Mouse (Mus musculus) midbrain, embryonic 16.5 days (tissue): ENCODE data around the gene Olfr1275. TPM values are rescaled to one million over a fixed set of nuclear protein-coding genes. Genes with fewer than 3 reads are reported as not detected.

Experiments used
- ATAC-seq: fragments of 200-750 bp; cut with Nextera tagmentation; 2 replicates; pipeline ENCODE4 v1.8.0; 2017; ENCODE audit warnings: moderate TSS enrichment
- H3K27ac ChIP-seq: fragments of 300-500 bp; sonication (generic); 2 replicates; pipeline ENCODE4 v1.5.1; 2014; ENCODE audit warnings: mild to moderate bottlenecking, low read length, mixed read lengths
- H3K27me3 ChIP-seq: fragments of 300-500 bp; sonication (generic); 2 replicates; pipeline ENCODE4 v1.6.1; 2014; ENCODE audit warnings: low read depth, low read length, mixed read lengths; ENCODE audit not compliant: control insufficient read depth, insufficient read depth
- H3K36me3 ChIP-seq: fragments of 300-500 bp; sonication (generic); 2 replicates; pipeline ENCODE4 v1.6.1; 2014; ENCODE audit warnings: mild to moderate bottlenecking, low read length, moderate library complexity, mixed read lengths; ENCODE audit not compliant: control insufficient read depth, insufficient read depth
- H3K4me1 ChIP-seq: fragments of 300-500 bp; sonication (generic); 2 replicates; pipeline ENCODE4 v1.6.1; 2014; ENCODE audit warnings: mild to moderate bottlenecking, low read length, mixed read lengths; ENCODE audit not compliant: control insufficient read depth, insufficient read depth
- H3K4me2 ChIP-seq: fragments of 300-500 bp; sonication (generic); 2 replicates; pipeline ENCODE4 v1.6.1; 2014; ENCODE audit warnings: mild to moderate bottlenecking, low read length, mixed read lengths
- H3K4me3 ChIP-seq: fragments of 300-500 bp; sonication (generic); 2 replicates; pipeline ENCODE4 v1.5.1; 2014; ENCODE audit warnings: low read depth, mild to moderate bottlenecking, low read length, moderate library complexity, mixed read lengths
- H3K9ac ChIP-seq: fragments of 300-500 bp; sonication (generic); 2 replicates; pipeline ENCODE4 v1.6.1; 2014; ENCODE audit warnings: low read depth, low read length, mixed read lengths
- H3K9me3 ChIP-seq: fragments of 300-500 bp; sonication (generic); replicated peaks from 2 replicates; pipeline ENCODE4 v1.6.1; 2014; ENCODE audit warnings: mild to moderate bottlenecking, low read length, mixed read lengths; ENCODE audit not compliant: control insufficient read depth, poor library complexity, severe bottlenecking
- whole genome bisulfite sequencing: fragments of 180-500 bp; shearing (Covaris S2); extraction: QIAGEN DNeasy Blood & Tissue Kit; methylation state at CpG from one replicate; pipeline ENCODE4 v1.1.7; 2014; 5-methylcytosine and 5-hydroxymethylcytosine counted together
- polyA plus RNA-seq: library from polyadenylated mRNA; unstranded; fragments of >200 nt; fragmentation: Nextera tagmentation; extraction: Ambion mirVana; gene quantifications from 2 replicates; pipeline ENCODE4 v1.2.1, GENCODE M21; 2015

Olfr1275 gene
- not detected in 2 replicates for polyA plus RNA-seq

DNA sequence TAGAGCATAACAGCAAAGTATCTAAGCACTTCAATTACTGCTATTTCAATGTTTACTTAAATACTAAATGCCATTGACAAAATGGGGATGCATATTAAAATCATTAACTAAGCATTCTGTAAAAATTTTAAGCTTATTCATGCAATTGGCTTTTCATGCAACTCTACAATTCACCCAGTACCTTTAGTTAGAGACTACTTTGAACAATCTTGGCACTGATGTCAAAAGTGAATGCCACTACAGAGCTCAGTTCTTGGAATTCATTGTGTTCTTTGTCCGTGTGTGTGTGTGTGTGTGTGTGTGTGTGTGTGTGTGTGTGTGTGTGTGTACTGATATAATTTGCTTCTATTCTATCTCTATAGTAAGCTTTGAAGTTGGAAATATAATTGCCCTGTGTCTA lies at the start of gene Olfr1275:
Gene Olfr1275, minus strand, starts transcription at position 101 of the 400 bp plus-strand sequence.
- no peak within 1 kb of the TSS for H3K9ac ChIP-seq
- no peak for ATAC-seq
- no peaks in the 10 kb centered on the region for H3K36me3 ChIP-seq
- H3K27me3 ChIP-seq: no peaks in the 10 kb centered on the region
- no peaks in the 10 kb centered on the region for H3K4me1 ChIP-seq
- H3K4me3 ChIP-seq: no peak within 1 kb of the TSS
- no peaks in the 10 kb centered on the region for H3K9me3 ChIP-seq
- no peak within 1 kb of the TSS for H3K27ac ChIP-seq
- 78% methylated on average over 1 of the region's 1 CpGs for WGBS
- no peak within 1 kb of the TSS for H3K4me2 ChIP-seq

DNA sequence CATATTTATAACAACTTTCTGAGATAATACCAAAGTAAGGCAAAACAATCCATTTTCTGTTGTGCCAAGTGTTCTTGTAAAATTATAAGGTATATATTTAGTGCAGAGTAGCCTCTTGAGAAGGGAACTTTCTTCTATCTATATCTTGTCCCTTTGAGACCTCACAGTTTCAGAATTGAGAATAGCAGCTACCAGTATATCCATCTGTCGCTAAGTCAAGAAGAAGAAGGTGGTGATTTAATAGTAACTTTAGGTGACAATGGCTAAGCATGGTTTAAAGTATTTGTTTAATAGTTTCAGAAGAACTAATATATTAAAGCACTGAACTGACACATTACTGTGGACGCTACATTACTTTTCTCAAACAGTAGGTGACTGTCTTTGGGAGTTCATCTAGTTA lies 38.9 kb upstream of the Olfr1275 start, which contains the start of gene Olfr1277:
Gene Olfr1277, minus strand, starts transcription at position 101 of the 400 bp plus-strand sequence.
- Histone ChIP-seq H3K4me1 (no peaks in the 10 kb centered on the region), H3K4me3 (no peak within 1 kb of the TSS), H3K27ac (no peak within 1 kb of the TSS), H3K27me3 (no peaks in the 10 kb centered on the region), H3K36me3 (no peaks in the 10 kb centered on the region), H3K4me2 (no peak within 1 kb of the TSS), H3K9ac (no peak within 1 kb of the TSS), H3K9me3 (no peaks in the 10 kb centered on the region)
- ATAC-seq: no peak
- 86% methylated on average over 2 of the region's 2 CpGs for WGBS

GRCm38 (mm10) chr2:111254216-111254615 lies 19.1 kb upstream of the Olfr1275 start, which contains the start of gene Olfr1276:
TSS of gene Olfr1276 (plus strand) at chr2:111254516.
- no peaks in the 10 kb centered on the region for H3K4me1 ChIP-seq
- H3K9ac ChIP-seq: no peak within 1 kb of the TSS
- no peaks in the 10 kb centered on the region for H3K27me3 ChIP-seq
- H3K36me3 ChIP-seq: no peaks in the 10 kb centered on the region
- ATAC-seq: no peak
- no peak within 1 kb of the TSS for H3K27ac ChIP-seq
- H3K9me3 ChIP-seq: no peaks in the 10 kb centered on the region
- no peak within 1 kb of the TSS for H3K4me2 ChIP-seq
- no peak within 1 kb of the TSS for H3K4me3 ChIP-seq

DNA sequence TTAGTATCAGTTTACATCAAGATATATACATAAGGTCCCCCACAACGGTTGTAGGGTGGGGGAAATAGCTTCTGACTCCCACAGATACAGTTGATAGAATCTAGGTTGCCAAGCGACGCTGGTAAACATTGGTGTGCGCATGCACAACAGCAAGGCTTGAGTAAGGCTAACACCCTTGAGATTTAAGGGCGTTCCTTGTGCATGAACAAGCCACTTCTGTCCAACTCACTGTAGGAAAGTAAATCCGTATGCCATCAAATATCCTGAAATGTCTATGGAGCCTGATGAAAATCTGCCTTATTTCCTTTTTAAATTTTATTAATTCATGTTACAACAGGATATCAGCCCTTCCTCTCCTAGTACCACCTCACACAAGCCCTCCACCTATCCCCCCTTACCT lies 5.6 kb downstream of the Olfr1275 start, which contains the start of gene 4930430A15Rik:
Gene 4930430A15Rik, minus strand, starts transcription at position 101 of the 400 bp plus-strand sequence.
- Histone ChIP-seq H3K4me1 (no peaks in the 10 kb centered on the region), H3K4me2 (no peak within 1 kb of the TSS), H3K27me3 (no peaks in the 10 kb centered on the region), H3K9ac (no peak within 1 kb of the TSS), H3K27ac (no peak within 1 kb of the TSS), H3K36me3 (no peaks in the 10 kb centered on the region), H3K4me3 (no peak within 1 kb of the TSS), H3K9me3 (no peaks in the 10 kb centered on the region)
- no peak for ATAC-seq
- WGBS: 90% methylated on average over 6 of the region's 6 CpGs

GRCm38 (mm10) chr2:111182068-111182467 lies 53.0 kb downstream of the Olfr1275 start:
- Histone ChIP-seq H3K4me2 (no peak overlapping the region), H3K36me3 (no peaks in the 10 kb centered on the region), H3K4me1 (no peaks in the 10 kb centered on the region), H3K9ac (no peak overlapping the region), H3K9me3 (no peaks in the 10 kb centered on the region), H3K27ac (no peak overlapping the region), H3K27me3 (no peaks in the 10 kb centered on the region), H3K4me3 (no peak overlapping the region)
- 95% methylated on average over 11 of the region's 11 CpGs for WGBS
- no peak for ATAC-seq

Other genes with a start within 250 kb of the Olfr1275 start
- gene Gm13941, start 129.3 kb downstream of the Olfr1275 start, polyA plus RNA-seq: not detected in 2 replicates
- not detected in 2 replicates for gene Gm15130, start 82.3 kb downstream of the Olfr1275 start, polyA plus RNA-seq
- gene 4930430A15Rik, start 5.7 kb downstream of the Olfr1275 start, polyA plus RNA-seq: not detected in 2 replicates
- not detected in 2 replicates for gene Olfr1276, start 19.2 kb upstream of the Olfr1275 start, polyA plus RNA-seq
- not detected in 2 replicates for gene Olfr1277, start 38.8 kb upstream of the Olfr1275 start, polyA plus RNA-seq
- gene Olfr1278, start 54.9 kb upstream of the Olfr1275 start, polyA plus RNA-seq: not detected in 2 replicates
- not detected in 2 replicates for gene Olfr1279, start 65.3 kb upstream of the Olfr1275 start, polyA plus RNA-seq
- not detected in 2 replicates for gene Olfr1280, start 78.7 kb upstream of the Olfr1275 start, polyA plus RNA-seq
- not detected in 2 replicates for gene Olfr1281, start 91.2 kb upstream of the Olfr1275 start, polyA plus RNA-seq
- not detected in 2 replicates for gene Olfr1282, start 100.8 kb upstream of the Olfr1275 start, polyA plus RNA-seq
- not detected in 2 replicates for gene Olfr1283, start 131.5 kb upstream of the Olfr1275 start, polyA plus RNA-seq
- not detected in 2 replicates for gene Olfr1284, start 140.2 kb upstream of the Olfr1275 start, polyA plus RNA-seq
- not detected in 2 replicates for gene Olfr1286, start 187.8 kb upstream of the Olfr1275 start, polyA plus RNA-seq
- not detected in 2 replicates for gene Olfr1287, start 213.9 kb upstream of the Olfr1275 start, polyA plus RNA-seq
- not detected in 2 replicates for gene Olfr1288, start 238.8 kb upstream of the Olfr1275 start, polyA plus RNA-seq
- gene Olfr1289, start 245.5 kb upstream of the Olfr1275 start, polyA plus RNA-seq: not detected in 2 replicates